Mouse (Mus musculus): ENCODE results near the gene Taar4.
A peak's percentile ranks its signal among the peaks of the same experiment; 100 is the strongest.

The Taar4 gene

DNA sequence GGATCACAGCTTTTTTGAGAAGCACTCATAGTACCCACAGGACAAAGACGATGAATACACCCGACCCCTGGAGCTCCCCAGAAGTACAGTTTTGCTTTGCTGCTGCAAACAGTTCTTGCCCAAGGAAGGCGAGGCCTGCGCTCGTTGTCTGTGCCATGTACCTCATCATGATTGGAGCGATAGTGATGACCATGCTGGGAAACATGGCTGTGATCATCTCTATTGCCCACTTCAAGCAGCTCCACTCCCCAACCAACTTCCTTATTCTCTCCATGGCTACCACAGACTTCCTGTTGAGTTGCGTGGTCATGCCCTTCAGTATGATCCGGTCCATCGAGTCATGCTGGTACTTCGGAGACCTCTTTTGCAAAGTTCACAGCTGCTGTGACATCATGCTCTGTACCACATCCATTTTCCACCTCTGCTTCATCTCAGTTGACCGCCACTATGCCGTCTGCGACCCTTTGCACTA lies at the start of gene Taar4:
Taar4 (plus strand) TSS at position 51 of the 472 bp plus-strand sequence.
- DNase-seq = peak; percentile 68

DNA sequence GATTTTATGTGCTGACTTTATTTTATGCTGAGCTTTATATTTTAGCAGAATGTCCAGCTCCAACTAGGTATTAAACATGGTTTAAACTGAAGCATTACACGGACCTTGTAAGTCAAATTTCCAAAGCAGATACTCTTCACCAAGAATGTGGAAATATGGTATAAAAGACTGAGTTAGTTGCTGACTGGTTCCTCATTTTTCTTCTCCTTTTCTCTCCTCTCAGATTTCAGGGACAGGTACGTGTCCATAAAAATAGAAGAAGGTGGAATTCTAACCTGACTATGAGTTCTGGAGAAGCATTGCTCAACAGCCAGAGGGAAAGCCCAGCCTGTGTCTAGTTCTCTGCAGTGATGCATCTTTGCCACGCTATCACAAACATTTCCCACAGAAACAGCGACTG lies 40.2 kb upstream of the Taar4 start, which contains the start of gene Taar1:
Taar1 (plus strand) TSS at position 301 of the 400 bp plus-strand sequence.
- no peak for DNase-seq

DNA sequence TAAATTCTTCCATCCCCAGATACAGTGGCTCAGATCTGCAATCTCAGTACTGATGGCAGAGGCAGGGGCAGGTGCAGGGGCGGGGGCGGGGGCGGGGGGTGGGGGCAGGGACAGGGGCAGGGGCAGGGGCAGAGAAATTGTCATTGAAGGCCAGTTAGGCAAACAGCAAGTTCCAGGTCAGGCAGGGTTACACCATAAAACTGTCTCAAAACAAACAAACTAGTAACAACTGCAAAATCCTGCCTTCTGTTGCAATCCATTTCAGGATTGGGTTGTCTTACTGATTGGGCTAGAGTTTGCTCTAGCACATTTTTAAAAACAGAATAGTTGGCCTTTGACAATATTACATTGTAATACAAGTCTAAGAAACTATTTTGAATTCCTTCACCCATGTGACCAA lies 37.8 kb upstream of the Taar4 start:
- no peak for DNase-seq

DNA sequence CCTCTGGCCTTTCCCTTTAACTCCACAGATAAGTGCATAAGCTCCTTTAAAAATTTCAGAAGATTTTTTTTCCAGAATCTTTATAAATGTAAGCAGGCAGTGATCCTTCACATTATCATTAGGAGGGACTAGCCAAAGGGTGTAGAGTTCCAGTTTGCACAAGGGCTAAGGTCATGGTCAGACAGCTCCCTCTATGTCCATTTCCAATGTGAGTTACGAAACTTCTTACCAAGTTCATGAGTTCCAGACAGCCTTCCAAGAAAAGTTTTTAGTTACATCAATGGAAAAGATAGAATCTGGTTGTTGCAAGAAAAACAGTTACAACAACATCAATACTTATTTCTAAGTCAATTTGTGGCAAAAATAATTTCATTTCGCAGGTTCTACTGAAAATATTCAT lies 36.4 kb upstream of the Taar4 start:
- DNase-seq = no peak

DNA sequence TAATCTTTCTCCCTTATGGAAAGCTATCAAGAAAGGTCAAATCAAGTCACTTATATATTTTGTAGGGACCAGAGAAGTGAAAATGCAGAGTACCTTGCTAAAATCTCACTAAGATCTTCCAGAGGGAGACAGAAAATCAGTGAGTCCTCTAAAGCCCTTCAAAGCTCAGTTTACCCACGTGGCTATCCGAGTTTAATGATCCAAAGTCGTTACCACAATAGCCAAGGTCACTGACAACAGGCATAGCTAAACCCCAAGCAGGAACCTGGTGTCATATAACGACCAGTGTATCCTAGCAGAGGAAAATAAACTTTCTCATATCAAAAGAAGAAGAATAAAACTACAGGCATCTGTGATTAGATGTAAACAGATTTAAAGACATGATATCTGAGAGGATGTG lies 22.7 kb upstream of the Taar4 start:
- DNase-seq = peak; percentile 51

DNA sequence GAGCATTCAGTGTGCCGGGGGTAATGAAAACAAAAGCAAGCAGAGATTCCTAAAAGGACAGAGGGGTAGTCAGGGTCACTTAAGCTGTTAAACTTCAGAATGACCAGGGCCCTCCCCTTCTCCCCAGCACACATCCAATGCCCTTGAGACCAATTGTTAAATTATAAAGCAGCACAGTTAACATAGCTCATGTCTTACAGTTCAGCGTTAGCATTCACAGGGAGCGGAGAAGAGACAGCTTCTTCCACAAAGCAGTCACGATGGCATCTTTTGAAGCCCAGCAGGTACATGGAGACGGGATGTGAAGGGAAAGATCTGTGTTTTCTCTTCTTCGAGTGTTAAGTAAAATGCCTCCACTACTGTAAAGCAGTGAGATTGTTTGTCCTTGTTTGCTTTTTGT lies 22.0 kb upstream of the Taar4 start, which contains the start of gene Taar2:
Taar2 (plus strand) TSS at position 261 of the 400 bp plus-strand sequence.
- DNase-seq = no peak

DNA sequence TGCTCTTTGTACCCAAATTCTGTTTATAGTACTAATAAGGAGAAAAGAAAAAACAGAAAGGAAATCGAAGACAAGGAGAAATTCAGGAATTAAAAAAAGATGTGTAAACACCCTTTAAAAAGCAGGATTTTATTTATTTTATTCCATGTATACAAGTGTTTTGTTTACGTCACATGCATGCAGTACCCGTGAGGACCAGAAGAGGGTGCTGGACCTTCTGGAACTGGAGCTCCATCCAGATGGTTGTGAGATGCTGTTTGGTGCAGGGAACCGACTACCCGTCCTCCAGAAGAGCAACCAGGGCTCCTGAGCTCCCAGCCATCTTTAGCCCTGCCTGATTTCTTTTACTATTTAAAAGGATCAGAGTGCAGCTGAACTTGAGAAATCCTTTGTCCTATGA lies 17.8 kb upstream of the Taar4 start:
- no peak for DNase-seq

DNA sequence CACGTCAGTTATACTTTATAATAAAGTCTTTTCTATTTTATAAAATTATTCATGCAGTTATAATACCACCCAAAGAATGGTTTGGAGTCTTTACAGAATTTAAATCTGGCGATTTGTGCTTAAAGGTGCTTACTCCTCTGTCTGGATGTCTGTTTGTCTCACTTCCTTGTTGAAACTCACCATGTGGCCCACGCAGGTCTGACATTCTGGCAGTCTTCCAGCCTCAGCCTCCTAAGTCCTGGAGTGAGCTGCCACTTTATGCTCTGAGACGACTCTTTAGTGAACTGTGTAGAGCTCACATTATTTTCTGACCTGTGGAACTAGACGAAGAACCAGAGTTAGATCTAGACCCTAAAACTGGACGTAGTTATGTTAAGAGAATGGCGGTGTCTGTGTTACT lies 12.3 kb upstream of the Taar4 start:
- DNase-seq = peak; percentile 43

DNA sequence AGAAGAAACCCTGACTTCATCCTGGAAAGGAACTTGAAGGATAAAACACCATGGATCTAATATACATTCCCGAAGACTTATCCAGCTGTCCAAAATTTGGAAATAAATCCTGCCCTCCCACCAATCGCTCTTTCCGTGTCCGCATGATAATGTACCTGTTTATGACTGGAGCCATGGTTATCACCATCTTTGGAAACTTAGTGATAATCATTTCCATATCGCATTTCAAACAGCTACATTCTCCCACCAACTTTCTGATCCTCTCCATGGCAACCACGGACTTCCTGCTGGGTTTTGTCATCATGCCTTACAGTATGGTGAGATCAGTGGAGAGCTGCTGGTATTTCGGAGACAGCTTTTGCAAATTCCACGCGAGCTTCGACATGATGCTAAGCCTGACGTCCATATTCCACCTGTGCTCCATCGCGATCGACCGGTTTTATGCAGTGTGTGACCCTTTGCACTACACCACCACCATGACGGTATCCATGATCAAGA lies 10.7 kb upstream of the Taar4 start, which contains the start of gene Taar3:
Taar3 (plus strand) TSS at position 51 of the 498 bp plus-strand sequence.
- peak; percentile 57 for DNase-seq

DNA sequence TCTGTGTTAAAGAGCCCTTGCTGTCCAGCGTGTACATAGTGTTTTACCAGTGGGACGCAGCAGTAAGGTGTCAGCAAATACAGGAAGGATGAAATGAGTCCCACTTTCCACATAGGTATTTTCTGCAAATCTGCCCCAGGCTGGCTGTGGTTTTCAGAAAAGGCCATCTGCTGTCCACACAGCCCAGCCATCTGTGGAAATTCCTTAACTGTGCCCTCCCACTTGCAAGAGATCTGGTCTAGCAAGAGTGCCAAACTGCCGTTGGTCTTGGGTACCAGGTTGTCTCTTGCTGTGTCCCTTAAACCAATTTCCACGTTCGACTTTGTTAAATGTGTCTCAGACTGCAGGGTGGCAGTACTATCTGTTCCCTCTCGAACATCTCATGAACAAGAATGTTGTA lies 8.6 kb upstream of the Taar4 start:
- peak; percentile 30 for DNase-seq

DNA sequence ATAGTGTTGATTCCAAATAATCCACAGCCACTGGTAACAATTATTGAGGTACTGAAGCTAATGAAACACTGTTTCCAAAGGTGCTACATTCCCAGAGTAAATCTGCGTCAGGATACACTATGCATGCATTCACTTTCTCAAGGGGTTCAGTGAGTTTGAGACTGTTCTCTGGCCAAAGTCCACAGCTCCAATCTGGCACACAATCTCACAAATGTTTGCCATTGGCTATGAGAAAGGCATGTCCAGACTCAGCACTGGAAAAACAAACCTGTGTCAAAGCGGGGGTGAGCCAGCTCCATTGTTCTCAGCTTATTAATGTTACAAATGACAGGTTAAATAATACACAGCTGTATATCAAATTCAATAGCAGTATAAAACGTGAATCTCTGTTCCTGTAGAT lies 1.2 kb upstream of the Taar4 start:
- peak; percentile 64 for DNase-seq

DNA sequence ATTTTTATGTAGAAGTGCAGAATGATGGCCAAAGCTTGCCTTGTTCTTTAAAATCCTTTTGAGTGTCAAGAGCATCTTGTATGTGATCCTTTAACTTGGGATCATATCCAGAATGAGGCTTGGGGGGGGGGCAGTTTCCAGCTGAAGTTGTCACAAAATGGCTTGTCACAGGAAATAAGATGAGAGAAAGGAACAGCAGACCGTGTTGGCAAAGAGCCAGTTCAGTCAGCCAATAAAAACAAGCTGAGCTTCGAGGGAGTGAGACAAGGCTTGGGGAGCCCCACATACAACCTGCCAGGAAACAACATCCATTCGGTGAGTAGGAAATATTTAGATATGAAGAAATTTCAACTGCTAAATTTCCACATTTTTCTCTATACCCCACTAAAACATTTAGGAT lies 3.1 kb downstream of the Taar4 start:
- peak; percentile 51 for DNase-seq

DNA sequence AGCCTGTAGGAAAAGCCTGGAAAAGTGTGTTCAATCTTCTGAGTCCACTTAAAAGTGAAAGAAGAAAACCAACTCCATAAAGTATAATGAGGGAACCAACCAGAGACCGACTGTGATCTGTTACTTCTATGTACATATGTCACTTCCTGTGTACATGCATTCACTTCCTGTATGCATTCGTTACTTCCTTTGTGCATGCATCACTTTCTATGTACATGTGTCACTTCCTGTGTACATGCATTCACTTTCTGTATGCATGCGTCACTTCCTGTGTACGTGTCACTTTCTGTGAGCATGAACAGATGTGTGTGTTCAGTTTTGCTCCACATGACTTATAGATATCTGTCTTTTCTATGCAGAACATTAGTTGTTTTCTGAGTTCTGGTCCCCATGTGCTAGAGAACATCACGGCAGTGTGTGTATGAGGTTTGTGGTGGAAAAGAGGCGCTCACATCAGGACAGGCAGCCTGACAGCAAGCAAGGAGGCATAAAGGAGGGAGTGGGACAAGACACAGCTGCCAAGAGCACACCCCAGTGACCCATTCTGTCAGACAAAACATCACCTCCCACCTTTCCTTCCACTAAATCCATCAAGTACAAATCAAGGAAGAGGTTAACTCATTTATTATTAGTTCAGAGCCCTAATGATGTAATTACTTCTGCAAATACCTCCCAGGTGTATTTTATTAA lies 4.8 kb downstream of the Taar4 start:
- peak; percentile 28 for DNase-seq

DNA sequence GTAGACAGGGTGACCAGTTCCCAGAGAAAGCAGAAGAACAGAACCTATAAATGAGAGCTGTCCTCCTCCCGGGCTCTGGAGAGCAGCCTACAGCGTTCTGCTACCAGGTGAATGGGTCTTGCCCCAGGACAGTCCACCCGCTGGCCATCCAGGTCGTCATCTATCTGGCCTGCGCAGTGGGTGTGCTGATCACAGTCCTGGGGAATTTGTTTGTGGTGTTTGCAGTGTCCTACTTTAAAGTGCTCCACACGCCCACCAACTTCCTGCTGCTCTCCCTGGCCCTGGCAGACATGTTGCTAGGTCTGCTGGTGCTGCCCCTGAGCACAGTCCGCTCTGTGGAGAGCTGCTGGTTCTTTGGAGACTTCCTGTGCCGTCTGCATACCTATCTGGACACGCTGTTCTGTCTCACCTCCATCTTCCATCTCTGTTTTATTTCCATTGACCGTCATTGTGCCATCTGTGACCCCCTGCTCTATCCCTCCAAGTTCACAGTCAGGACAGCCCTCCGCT lies 10.4 kb downstream of the Taar4 start, which contains the start of gene Taar5:
Taar5 (plus strand) TSS at position 51 of the 510 bp plus-strand sequence.
- peak; percentile 72 for DNase-seq

DNA sequence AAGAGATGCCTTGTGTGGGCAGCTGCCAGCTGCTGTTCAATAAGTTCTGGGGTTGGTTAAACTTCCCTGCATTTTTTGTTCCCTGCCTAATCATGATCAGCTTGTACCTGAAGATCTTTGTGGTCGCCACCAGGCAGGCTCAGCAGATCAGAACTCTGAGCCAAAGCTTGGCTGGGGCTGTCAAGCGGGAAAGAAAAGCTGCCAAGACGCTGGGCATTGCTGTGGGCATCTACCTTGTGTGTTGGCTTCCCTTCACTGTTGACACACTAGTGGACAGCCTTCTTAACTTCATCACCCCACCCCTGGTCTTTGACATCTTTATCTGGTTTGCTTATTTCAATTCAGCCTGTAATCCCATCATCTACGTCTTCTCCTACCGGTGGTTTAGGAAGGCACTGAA lies 11.0 kb downstream of the Taar4 start:
- peak; percentile 36 for DNase-seq

DNA sequence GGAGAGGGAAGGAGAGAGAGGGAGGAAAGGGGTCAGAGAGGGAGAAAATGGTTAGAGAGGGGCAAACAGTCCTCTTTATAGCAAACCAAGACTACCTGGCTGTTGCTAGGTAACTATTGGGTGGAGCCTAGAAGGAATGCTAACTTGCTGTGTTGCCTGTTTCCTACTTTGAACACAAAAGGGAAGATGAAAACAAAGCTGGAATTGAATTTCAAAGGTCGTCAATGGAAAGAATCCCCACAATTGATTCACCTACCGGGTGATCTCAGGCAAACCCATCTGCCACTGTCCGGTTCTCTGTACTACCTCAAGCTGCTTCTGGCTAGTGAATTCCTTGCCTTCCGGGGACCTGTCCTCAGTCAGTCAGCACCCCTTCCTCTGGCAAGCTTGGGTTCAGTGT lies 17.7 kb downstream of the Taar4 start:
- DNase-seq = no peak

DNA sequence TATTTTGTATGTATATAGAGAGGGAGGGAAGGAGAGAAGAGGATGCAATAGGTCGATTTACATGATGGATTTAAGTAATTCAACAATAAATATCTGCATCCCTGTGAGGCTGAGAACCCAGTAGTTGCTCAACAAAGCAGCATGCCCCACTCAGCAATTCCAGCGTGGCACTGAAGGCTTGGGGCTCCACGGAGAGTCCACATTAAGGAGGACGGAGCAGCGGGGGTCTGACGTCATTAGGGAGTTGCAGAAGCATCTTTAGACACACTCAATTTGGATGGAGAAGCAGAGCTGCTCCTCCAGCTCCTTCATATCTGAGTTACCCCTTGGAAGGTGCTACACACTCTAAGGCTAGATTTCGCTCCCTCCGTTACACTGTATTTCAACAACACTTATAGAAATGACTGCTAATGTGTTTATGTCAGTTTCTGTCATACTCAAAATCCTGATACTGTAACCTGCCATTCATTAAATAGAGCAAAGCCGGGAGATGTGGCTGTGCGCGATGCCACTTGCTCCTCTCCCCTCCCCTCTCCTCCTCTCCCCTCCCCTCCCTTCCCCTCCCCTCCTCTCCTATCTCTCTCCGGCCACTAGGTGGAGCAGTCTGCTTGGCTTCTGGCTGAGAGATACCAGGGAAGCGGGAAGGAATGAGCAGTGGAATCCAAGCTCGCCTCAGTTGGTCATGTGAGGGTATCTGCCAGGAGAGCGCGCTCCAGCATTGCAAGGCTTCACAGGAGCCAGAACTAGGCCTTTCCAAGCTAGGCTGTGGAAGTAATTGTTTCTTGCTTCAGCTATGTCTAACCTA lies 18.8 kb downstream of the Taar4 start:
- DNase-seq = peak; percentile 95

DNA sequence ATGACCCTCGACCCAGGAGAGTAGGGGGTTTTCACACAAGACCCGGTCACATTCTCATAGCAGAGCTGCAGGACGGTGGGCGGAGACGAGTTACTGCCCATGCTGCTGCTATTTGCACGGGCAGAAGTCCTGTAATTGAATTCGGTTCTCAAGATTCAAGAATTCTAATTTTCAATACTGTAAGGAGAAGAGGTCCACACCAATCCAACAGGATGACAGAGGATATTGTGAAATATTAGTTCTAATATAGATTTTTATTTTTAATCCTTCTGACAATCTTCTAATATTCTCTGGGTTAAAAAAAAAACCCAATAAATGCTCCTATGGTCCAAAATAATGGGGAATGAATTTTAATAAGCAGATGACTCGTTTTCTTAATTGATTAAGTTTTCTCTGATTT lies 25.3 kb downstream of the Taar4 start, which contains the start of gene Taar6:
Taar6 (minus strand) TSS at position 101 of the 400 bp plus-strand sequence.
- DNase-seq = no peak

DNA sequence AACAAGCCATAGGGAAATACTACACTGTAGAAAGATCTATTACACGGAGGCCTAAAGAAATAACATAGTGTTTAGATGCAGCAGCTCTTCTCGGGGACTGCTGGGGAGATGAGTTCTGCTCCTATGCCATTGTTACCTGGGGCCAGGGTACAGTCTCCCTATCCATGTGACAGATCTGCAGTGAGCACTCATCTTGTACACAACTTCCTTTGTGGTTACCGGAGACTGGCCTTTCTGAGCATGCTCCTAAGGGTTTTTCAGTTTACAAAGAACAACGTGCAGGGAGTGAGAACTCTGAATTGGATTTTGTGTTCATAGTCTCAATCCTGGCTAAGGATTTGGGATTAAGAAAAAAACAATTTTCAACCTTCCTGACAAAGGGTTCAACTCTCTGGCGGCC lies 26.1 kb downstream of the Taar4 start:
- no peak for DNase-seq

DNA sequence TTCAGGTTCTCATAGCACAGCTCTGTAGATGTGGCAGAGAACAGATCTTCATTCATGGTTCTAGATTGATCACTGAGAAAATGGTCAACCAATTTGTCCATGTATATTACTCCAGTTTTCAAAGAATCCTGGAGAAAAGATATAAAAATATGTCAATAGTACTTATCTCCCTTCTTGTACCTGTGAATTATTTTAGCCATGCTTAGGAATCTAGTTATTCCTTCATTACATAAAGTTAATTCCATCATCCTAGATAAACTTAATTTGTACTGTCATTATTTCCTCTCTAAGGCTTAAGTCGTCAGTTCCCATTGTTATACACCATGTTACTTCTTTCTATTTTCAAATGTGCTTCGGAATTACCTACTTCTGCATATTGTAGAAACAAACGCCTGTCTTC lies 33.1 kb downstream of the Taar4 start, which contains the start of gene Taar7a:
Taar7a (minus strand) TSS at position 101 of the 400 bp plus-strand sequence.
- no peak for DNase-seq

DNA sequence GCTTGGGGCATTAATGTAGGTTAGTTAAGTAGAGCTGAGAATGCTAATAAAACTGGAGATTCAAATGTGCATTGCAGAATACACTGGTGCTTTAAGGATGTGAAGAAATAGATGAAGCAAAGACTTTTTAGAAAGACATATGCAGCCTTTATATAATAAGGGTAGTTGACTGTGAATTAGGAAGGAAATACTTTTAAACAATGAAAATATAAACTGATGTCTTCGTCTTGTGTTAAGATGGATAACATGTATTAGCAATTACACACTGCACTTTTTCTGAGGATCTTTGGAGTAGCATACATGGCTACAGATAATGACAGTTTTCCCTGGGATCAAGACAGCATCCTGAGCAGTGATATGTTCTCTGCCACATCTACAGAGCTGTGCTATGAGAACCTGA lies 39.3 kb downstream of the Taar4 start, which contains the start of gene Taar7b:
Taar7b (plus strand) TSS at position 301 of the 400 bp plus-strand sequence.
- DNase-seq = no peak

DNA sequence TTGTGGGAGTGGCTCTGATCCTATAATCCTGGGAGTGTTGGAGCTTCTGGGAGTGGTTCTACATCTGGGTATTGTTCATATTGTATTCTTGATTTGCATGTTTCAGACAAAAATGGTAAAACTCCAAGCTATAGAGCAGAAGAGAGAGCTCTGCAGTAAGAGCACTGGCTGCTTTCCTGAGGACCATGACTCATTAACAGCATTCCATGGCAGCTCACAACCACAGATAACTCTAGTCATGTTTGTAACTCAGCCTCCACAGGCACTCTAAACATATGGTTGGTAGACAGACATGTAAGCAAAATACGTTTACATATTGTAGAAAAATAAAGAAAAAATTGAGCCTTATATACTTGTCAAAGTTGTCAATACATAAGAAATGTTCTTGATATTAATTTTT lies 46.1 kb downstream of the Taar4 start:
- no peak for DNase-seq

DNA sequence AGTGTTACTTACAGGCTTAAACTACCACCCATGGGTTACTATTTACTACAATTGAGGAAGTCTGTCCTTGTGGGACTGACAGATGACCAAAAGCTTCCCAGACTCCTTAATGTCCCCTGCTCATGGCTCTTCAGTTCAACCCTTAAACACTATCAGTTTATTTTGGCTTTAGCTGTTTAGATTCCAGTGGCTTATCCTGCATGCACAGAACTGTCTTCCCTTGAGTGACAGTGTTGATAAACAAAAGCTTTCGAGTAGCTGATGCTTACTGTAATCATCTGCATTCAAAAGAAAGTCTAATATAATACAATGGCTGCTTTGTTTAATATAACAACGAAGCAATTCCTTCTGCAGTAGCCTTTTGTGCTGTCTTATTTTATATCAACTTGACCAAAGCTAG lies 46.7 kb downstream of the Taar4 start:
- no peak for DNase-seq

Data from heart, adult 11 months (tissue).